Mouse (Mus musculus) liver, adult 2 months (tissue): ENCODE measurements around the gene Abhd12. TPM values are rescaled to one million over a fixed set of nuclear protein-coding genes. Genes with fewer than 3 reads are reported as not detected.
"Not testable (repeated sequence)": the region's sequence is repeated elsewhere in the genome, so short reads cannot be mapped to it uniquely, and the experiment has no call there.

Experiments used
- DNase-seq: peaks from one replicate; pipeline ENCODE4 v3.0.0-alpha.2; 2011; ENCODE audit warnings: low read depth, low spot score; ENCODE audit errors: extremely low read depth
- H3K27ac ChIP-seq: fragments of 200-500 bp; replicated peaks from 2 replicates; pipeline ENCODE4 v1.5.1; 2012; ENCODE audit warnings: low read depth, mild to moderate bottlenecking, control low read depth, inconsistent platforms, low read length; ENCODE audit not compliant: insufficient read depth
- H3K27me3 ChIP-seq: fragments of 200-500 bp; 2 replicates; pipeline ENCODE4 v1.6.1; 2012; ENCODE audit warnings: mild to moderate bottlenecking, moderate library complexity, low read length, inconsistent platforms; ENCODE audit not compliant: control insufficient read depth, insufficient read depth
- H3K36me3 ChIP-seq: fragments of 200-500 bp; 2 replicates; pipeline ENCODE4 v1.6.1; 2012; ENCODE audit warnings: low read length, inconsistent platforms; ENCODE audit not compliant: control insufficient read depth, insufficient read depth
- H3K4me1 ChIP-seq: fragments of 200-500 bp; 2 replicates; pipeline ENCODE4 v1.6.1; 2011; ENCODE audit warnings: low read length; ENCODE audit not compliant: control insufficient read depth, insufficient read depth
- H3K4me3 ChIP-seq: fragments of 200-500 bp; 2 replicates; pipeline ENCODE4 v1.5.1; 2011; ENCODE audit warnings: low read depth, mild to moderate bottlenecking, control low read depth, low read length, moderate library complexity; ENCODE audit not compliant: insufficient read depth
- H3K79me2 ChIP-seq: fragments of 200-500 bp; 2 replicates; pipeline ENCODE4 v1.6.1; 2012; ENCODE audit warnings: inconsistent platforms, mild to moderate bottlenecking, low read length, moderate library complexity; ENCODE audit not compliant: control insufficient read depth, insufficient read depth
- H3K9ac ChIP-seq: fragments of 200-500 bp; 2 replicates; pipeline ENCODE4 v1.6.1; 2012; ENCODE audit warnings: low read depth, mild to moderate bottlenecking, control low read depth, inconsistent platforms, low read length
- CTCF ChIP-seq: fragments of 200-500 bp; IDR thresholded peaks from 2 replicates; pipeline ENCODE4 v1.5.1; 2011; ENCODE audit warnings: low read depth, low read length, control low read depth
- POLR2A ChIP-seq: fragments of 200-500 bp; IDR thresholded peaks from 2 replicates; pipeline ENCODE4 v1.6.1; 2011; ENCODE audit warnings: low read length, control low read depth; ENCODE audit not compliant: insufficient read depth; ENCODE audit errors: extremely low read depth
- WGBS: fragments of 180-500 bp; shearing (Covaris S2); methylation state at CpG from one replicate; pipeline ENCODE4 v1.1.7; 2018; 5-methylcytosine and 5-hydroxymethylcytosine counted together
- polyA plus RNA-seq: library from polyadenylated mRNA; depleted of rRNA; stranded (reverse); fragments of >200 nt; gene quantifications from 2 replicates; pipeline ENCODE4 v1.2.3, GENCODE M21; 2012; rRNA removed
- total RNA-seq: library from RNA; depleted of rRNA; stranded (reverse); fragments of >200 nt; gene quantifications from 2 replicates; pipeline ENCODE4 v1.2.3, GENCODE M21; 2014; rRNA removed

The Abhd12 gene
- total RNA-seq (31.8 and 33.4 TPM in 2 replicates), polyA plus RNA-seq (26.3 and 28.4 TPM in 2 replicates)

DNA sequence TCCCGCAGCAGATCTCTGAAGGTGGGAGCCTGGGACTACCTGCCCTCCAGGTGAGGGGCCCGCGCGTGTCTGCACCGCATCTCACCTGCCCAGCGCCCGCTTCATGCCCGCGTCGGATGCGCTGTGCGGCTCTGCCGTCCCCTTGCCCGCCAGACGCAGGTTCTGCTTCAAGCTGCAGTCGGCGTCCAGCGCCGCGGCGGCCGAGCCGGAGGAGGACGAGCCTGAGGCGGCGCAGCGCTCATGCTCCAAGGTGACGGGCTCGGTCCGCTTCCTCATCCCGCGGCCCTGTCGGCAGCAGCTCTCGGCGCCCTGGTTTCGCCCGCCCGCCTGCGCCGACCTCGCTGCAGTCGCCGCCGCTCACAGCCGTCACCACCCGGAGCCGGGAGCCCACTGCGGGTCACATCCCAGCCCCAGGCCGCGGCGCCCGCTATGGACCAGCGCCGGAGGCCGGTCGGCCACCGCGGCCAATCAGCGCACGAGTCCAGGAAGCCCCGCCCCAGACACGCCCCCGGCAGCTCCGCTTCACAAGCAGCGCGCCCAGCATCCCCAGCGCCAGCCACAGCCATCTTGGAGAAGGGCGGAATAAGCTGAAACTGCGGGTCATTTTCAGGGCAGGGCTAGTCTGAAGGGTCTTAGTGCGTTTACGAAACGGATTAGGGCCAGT is at the start of gene Abhd12:
Abhd12 (minus strand) TSS at position 470 of the 664 bp plus-strand sequence.
- Histone ChIP-seq H3K27me3 (no peaks in the 10 kb centered on the region), H3K4me1 (peaks cover 4% of the 10 kb centered on the region), H3K4me3 (peak within 1 kb of the TSS; percentile 79), H3K79me2 (peaks cover 3% of the 10 kb centered on the region; the same call in 1 of the 2 replicates), H3K36me3 (no peaks in the 10 kb centered on the region), H3K9ac (peak within 1 kb of the TSS; percentile 87), H3K27ac (peak within 1 kb of the TSS; percentile 85)
- no peak for TF ChIP-seq CTCF
- TF ChIP-seq POLR2A = peak; percentile 80
- WGBS = 1% methylated on average over 68 of the region's 72 CpGs
- peak; percentile 81 for DNase-seq

- H3K27ac ChIP-seq = no peak overlapping the region
- no peak for TF ChIP-seq POLR2A
- no peak for TF ChIP-seq CTCF
- no peaks in the 10 kb centered on the region for H3K4me1 ChIP-seq
- 88% methylated on average over 2 of the region's 2 CpGs for WGBS
- H3K9ac ChIP-seq = no peak overlapping the region
- no peak for DNase-seq
- H3K79me2 ChIP-seq = no peaks in the 10 kb centered on the region
- no peaks in the 10 kb centered on the region for H3K27me3 ChIP-seq
- no peaks in the 10 kb centered on the region for H3K36me3 ChIP-seq
- no peak overlapping the region for H3K4me3 ChIP-seq
Observed at GRCm38 (mm10) chr2:150951201-150951600, 46.7 kb upstream of the Abhd12 start.

DNA sequence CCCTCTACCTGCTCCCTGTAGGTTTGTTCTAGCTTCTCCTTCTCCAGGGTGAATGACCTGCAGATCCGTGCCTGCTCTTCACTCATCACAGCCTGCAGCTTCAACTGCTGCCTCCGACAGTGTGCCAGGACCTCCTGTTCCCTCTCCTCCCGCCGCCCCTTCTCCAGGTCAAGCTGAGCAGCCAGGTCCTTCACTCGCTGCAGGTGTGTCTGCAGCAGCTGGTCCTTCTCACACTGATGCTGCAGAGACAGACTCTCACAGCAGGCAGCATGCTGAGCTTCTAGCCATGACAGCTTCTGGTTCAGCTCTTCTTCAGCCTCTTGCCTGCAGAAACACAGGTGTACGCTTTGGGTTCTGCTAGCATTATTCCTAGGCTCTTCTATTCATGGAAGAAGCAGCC is 45.5 kb upstream of the Abhd12 start:
- Histone ChIP-seq H3K27ac (no peak overlapping the region), H3K4me1 (no peaks in the 10 kb centered on the region), H3K79me2 (no peaks in the 10 kb centered on the region), H3K36me3 (no peaks in the 10 kb centered on the region), H3K4me3 (no peak overlapping the region), H3K9ac (no peak overlapping the region), H3K27me3 (no peaks in the 10 kb centered on the region)
- 84% methylated on average over 6 of the region's 6 CpGs for WGBS
- TF ChIP-seq CTCF (no peak), POLR2A (no peak)
- DNase-seq = no peak

DNA sequence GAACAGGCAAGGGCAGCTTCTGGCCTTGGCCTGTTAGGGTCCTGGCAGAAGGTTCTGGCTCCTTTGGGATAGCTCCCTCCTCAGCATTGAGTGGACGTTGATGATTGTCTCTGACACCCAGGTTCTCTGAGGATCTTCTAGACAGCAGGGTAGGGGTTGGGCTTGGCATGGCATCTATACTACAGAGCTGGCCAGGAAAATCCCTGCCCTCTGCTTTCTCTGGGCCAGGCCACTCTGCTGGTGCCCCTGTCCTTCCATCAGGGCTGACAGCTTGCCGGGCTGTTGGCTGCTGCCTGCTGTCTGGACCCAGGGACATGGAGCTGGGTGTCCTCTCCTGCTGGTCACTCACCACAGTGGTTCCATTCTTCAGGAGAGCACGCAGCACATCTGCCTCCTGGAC is 45.1 kb upstream of the Abhd12 start:
- DNase-seq = no peak
- no peaks in the 10 kb centered on the region for H3K79me2 ChIP-seq
- TF ChIP-seq POLR2A (no peak), CTCF (no peak)
- H3K27me3 ChIP-seq = no peaks in the 10 kb centered on the region
- H3K4me1 ChIP-seq = no peaks in the 10 kb centered on the region
- WGBS = 88% methylated on average over 3 of the region's 3 CpGs
- H3K36me3 ChIP-seq = no peaks in the 10 kb centered on the region
- H3K9ac ChIP-seq = no peak overlapping the region
- H3K4me3 ChIP-seq = no peak overlapping the region
- H3K27ac ChIP-seq = no peak overlapping the region

- TF ChIP-seq CTCF (no peak), POLR2A (no peak)
- Histone ChIP-seq H3K36me3 (no peaks in the 10 kb centered on the region), H3K79me2 (no peaks in the 10 kb centered on the region), H3K9ac (no peak overlapping the region), H3K27me3 (no peaks in the 10 kb centered on the region), H3K4me3 (no peak overlapping the region), H3K27ac (no peak overlapping the region), H3K4me1 (no peaks in the 10 kb centered on the region)
- no peak for DNase-seq
- WGBS = 81% methylated on average over 5 of the region's 5 CpGs
Observed at GRCm38 (mm10) chr2:150948786-150949185, 44.2 kb upstream of the Abhd12 start.

GRCm38 (mm10) chr2:150947880-150948611 is 43.5 kb upstream of the Abhd12 start:
- not testable (repeated sequence) for H3K36me3 ChIP-seq, H3K9ac ChIP-seq, DNase-seq, H3K79me2 ChIP-seq, H3K27ac ChIP-seq, H3K4me3 ChIP-seq, H3K27me3 ChIP-seq, H3K4me1 ChIP-seq
- WGBS = 92% methylated on average over 12 of the region's 12 CpGs

DNA sequence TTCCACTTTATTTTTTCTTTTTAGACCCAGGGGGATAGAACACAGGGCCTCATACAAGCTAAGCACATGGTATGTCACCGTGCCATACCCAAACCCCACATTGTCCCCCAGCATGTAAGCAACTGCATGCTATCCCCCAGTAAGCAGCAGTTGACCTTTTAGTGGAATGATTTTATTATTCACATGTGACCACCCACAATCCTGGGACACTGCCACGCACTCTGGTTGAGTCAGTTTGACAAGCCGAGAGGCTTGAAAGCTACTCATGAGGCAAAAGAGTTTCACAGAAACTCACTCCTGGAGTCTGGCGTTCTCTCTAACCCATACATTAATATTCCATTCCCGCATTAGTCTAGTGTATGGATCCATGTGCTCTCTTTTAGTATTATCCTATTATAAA is 42.8 kb upstream of the Abhd12 start:
- 96% methylated on average over 5 of the region's 5 CpGs for WGBS
- not testable (repeated sequence) for H3K27ac ChIP-seq, H3K9ac ChIP-seq, H3K4me1 ChIP-seq, H3K79me2 ChIP-seq, H3K27me3 ChIP-seq, H3K4me3 ChIP-seq, DNase-seq, H3K36me3 ChIP-seq
